Mouse (Mus musculus) forebrain, embryonic 12.5 days (tissue): ENCODE measurements around the gene Fos. TPM values are rescaled to one million over a fixed set of nuclear protein-coding genes. Genes with fewer than 3 reads are reported as not detected.

Experiments
- ATAC-seq: fragments of 200-750 bp; cut with Nextera tagmentation; 2 replicates; pipeline ENCODE4 v1.8.0; 2017; ENCODE audit warnings: moderate TSS enrichment; ENCODE audit not compliant: low FRiP score
- H3K27ac ChIP-seq: fragments of 300-500 bp; sonication (generic); 2 replicates; pipeline ENCODE4 v1.5.1; 2016; ENCODE audit warnings: mild to moderate bottlenecking
- H3K27me3 ChIP-seq: fragments of 300-500 bp; sonication (generic); 2 replicates; pipeline ENCODE4 v1.6.1; 2016; ENCODE audit warnings: mild to moderate bottlenecking
- H3K36me3 ChIP-seq: fragments of 300-500 bp; sonication (generic); replicated peaks from 2 replicates; pipeline ENCODE4 v1.6.1; 2016; ENCODE audit warnings: mild to moderate bottlenecking
- H3K4me1 ChIP-seq: fragments of 300-500 bp; sonication (generic); 2 replicates; pipeline ENCODE4 v1.6.1; 2016
- H3K4me2 ChIP-seq: fragments of 300-500 bp; sonication (generic); 2 replicates; pipeline ENCODE4 v1.6.1; 2016; ENCODE audit warnings: mild to moderate bottlenecking, moderate library complexity
- H3K4me3 ChIP-seq: fragments of 300-500 bp; sonication (generic); replicated peaks from 2 replicates; pipeline ENCODE4 v1.5.1; 2016; ENCODE audit warnings: mild to moderate bottlenecking
- H3K9ac ChIP-seq: fragments of 300-500 bp; sonication (generic); 2 replicates; pipeline ENCODE4 v1.6.1; 2016; ENCODE audit warnings: mild to moderate bottlenecking
- H3K9me3 ChIP-seq: fragments of 300-500 bp; sonication (generic); 2 replicates; pipeline ENCODE4 v1.6.1; 2016
- WGBS: fragments of 180-500 bp; shearing (Covaris S2); methylation state at CpG from one replicate; pipeline ENCODE4 v1.1.7; 2016; 5-methylcytosine and 5-hydroxymethylcytosine counted together
- polyA plus RNA-seq: library from polyadenylated mRNA; unstranded; fragments of >200 nt; fragmentation: Nextera tagmentation; extraction: Ambion mirVana; gene quantifications from 2 replicates; pipeline ENCODE4 v1.2.1, GENCODE M21; 2016

The Fos gene
- 0.80 and 1.1 TPM in 2 replicates for polyA plus RNA-seq

DNA sequence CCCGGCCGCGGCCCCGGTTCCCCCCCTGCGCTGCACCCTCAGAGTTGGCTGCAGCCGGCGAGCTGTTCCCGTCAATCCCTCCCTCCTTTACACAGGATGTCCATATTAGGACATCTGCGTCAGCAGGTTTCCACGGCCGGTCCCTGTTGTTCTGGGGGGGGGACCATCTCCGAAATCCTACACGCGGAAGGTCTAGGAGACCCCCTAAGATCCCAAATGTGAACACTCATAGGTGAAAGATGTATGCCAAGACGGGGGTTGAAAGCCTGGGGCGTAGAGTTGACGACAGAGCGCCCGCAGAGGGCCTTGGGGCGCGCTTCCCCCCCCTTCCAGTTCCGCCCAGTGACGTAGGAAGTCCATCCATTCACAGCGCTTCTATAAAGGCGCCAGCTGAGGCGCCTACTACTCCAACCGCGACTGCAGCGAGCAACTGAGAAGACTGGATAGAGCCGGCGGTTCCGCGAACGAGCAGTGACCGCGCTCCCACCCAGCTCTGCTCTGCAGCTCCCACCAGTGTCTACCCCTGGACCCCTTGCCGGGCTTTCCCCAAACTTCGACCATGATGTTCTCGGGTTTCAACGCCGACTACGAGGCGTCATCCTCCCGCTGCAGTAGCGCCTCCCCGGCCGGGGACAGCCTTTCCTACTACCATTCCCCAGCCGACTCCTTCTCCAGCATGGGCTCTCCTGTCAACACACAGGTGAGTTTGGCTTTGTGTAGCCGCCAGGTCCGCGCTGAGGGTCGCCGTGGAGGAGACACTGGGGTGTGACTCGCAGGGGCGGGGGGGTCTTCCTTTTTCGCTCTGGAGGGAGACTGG lies at the start of gene Fos:
TSS of gene Fos (plus strand) at position 410 of the 817 bp plus-strand sequence.
- H3K9ac ChIP-seq = peak within 1 kb of the TSS; percentile 62
- H3K4me2 ChIP-seq = peak within 1 kb of the TSS; percentile 100
- H3K4me3 ChIP-seq = peak within 1 kb of the TSS; percentile 52
- under 1% methylated on average over 56 of the region's 56 CpGs for WGBS
- H3K36me3 ChIP-seq = no peaks in the 10 kb centered on the region
- no peaks in the 10 kb centered on the region for H3K9me3 ChIP-seq
- H3K27ac ChIP-seq = peak within 1 kb of the TSS; percentile 16; the same call in 1 of the 2 replicates
- peak; percentile 88 for ATAC-seq
- H3K4me1 ChIP-seq = peaks cover 36% of the 10 kb centered on the region
- peaks cover 62% of the 10 kb centered on the region for H3K27me3 ChIP-seq

DNA sequence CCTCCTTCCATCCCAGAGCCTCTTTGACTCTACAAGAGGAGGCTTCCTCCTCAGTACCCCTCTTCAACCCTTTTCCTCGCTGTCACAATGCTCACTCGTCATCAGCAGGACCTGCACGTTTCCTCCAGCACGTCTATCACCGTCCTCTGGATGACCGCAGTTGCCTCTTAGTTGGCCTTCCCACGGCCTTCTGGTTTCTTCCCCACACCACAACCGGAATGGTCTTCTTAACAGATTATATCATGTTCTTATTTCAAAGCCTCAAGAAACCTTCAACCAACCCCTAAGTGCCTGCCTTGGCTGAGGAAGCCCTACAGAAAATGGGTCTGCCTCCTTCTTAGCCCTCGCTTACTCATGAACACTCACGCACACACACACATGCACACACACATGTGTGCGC lies 48.0 kb upstream of the Fos start:
- no peak overlapping the region for H3K9ac ChIP-seq
- H3K4me2 ChIP-seq = no peak overlapping the region
- H3K36me3 ChIP-seq = no peaks in the 10 kb centered on the region
- 89% methylated on average over 11 of the region's 11 CpGs for WGBS
- no peaks in the 10 kb centered on the region for H3K27me3 ChIP-seq
- H3K27ac ChIP-seq = no peak overlapping the region
- H3K4me1 ChIP-seq = 0 out of 2 replicates have a peak, but pooled peaks cover 4% of the 10 kb centered on the region
- no peaks in the 10 kb centered on the region for H3K9me3 ChIP-seq
- no peak for ATAC-seq
- H3K4me3 ChIP-seq = no peak overlapping the region

DNA sequence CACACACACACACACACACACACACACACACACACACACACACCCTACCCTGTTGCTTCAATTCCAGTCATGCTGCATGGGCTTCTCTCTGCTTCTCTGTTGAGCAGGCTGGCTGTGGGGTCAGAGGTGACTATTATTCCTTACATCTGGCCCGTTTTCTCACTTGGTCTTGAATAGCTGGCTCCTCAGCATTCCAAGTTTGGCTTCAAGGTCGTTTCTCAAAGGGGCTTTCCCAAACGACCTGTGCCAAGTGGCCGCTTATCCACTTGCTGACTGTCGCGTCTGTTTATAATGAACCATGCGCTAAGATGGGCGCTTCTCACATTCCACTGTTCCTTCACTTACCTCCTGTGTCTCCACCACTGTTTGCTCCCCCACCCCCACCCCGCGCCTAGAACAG lies 47.6 kb upstream of the Fos start:
- ATAC-seq = no peak
- 49% methylated on average over 10 of the region's 10 CpGs for WGBS
- Histone ChIP-seq H3K27me3 (no peaks in the 10 kb centered on the region), H3K9ac (no peak overlapping the region), H3K36me3 (no peaks in the 10 kb centered on the region), H3K4me1 (0 out of 2 replicates have a peak, but pooled peaks cover 4% of the 10 kb centered on the region), H3K27ac (no peak overlapping the region), H3K4me3 (no peak overlapping the region), H3K9me3 (no peaks in the 10 kb centered on the region), H3K4me2 (no peak overlapping the region)

DNA sequence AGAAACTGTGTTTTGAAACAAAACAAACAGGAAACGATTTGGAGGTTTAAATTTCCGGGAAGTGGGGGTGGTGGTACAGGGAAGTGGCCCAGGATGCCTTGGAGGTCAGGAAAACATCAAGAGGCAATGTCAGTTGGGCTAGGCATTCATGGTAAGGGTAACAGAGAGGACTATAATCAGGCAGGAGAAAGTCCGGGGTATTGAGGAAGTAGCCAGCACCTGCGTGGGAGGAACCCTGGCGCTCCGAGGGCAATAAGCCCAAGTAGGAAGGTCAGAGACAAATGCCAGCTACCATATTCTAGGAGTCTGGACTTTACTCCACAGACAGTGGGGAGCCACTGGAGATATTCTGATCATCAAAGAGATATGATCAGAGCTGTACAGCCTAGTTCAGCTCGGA lies 45.9 kb upstream of the Fos start:
- no peaks in the 10 kb centered on the region for H3K36me3 ChIP-seq
- no peaks in the 10 kb centered on the region for H3K27me3 ChIP-seq
- H3K4me1 ChIP-seq = 0 out of 2 replicates have a peak, but pooled peaks cover 4% of the 10 kb centered on the region
- WGBS = 87% methylated on average over 7 of the region's 7 CpGs
- H3K27ac ChIP-seq = no peak overlapping the region
- H3K4me2 ChIP-seq = no peak overlapping the region
- no peak for ATAC-seq
- H3K9ac ChIP-seq = no peak overlapping the region
- no peak overlapping the region for H3K4me3 ChIP-seq
- H3K9me3 ChIP-seq = no peaks in the 10 kb centered on the region

DNA sequence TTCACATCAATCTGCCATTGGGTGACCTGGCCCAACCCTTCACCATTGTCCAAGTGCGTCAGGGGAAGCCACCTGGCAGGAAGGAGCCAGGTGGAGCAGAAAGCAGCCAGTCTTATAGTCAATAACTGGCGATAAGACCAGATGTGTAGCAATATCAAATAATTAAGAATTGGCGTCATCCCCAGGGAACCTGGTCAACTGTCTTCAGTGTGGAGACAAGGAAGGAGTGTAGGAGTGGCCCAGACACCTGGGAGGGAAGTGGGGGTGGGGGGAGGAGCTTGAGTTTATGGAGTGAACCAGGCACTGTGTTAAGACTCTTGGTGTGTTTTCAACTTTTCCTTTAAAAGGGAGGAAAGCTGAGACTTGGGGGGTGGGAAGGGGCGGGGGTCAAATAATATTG lies 43.7 kb upstream of the Fos start:
- WGBS = 76% methylated on average over 4 of the region's 4 CpGs
- no peaks in the 10 kb centered on the region for H3K9me3 ChIP-seq
- no peaks in the 10 kb centered on the region for H3K27me3 ChIP-seq
- no peak for ATAC-seq
- no peak overlapping the region for H3K9ac ChIP-seq
- H3K4me2 ChIP-seq = no peak overlapping the region
- no peak overlapping the region for H3K4me3 ChIP-seq
- H3K36me3 ChIP-seq = no peaks in the 10 kb centered on the region
- no peak overlapping the region for H3K27ac ChIP-seq
- H3K4me1 ChIP-seq = peaks cover 15% of the 10 kb centered on the region

DNA sequence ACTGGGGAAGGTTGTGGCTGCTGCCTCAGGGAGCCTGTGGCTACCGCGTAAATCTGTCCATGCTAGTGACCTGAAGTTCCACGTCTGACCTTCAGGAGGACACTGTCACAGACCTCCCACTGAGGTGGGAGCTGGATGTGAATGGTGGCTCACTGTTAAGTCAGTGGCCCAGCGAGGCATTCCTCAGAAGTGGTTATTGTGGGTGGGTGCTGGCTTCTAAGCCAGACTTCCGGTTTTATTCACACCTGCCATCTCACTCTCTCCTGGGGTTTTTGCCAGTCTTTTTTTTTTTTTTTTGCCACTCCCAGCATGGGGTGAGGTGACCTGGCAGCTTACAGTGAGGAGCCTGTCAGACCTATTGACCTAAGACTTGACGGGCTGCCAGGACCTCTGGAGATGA lies 43.3 kb upstream of the Fos start:
- no peak for ATAC-seq
- Histone ChIP-seq H3K9me3 (no peaks in the 10 kb centered on the region), H3K27me3 (no peaks in the 10 kb centered on the region), H3K27ac (no peak overlapping the region), H3K36me3 (no peaks in the 10 kb centered on the region), H3K9ac (no peak overlapping the region), H3K4me1 (peaks cover 17% of the 10 kb centered on the region), H3K4me2 (no peak overlapping the region), H3K4me3 (no peak overlapping the region)
- WGBS = 64% methylated on average over 6 of the region's 6 CpGs

DNA sequence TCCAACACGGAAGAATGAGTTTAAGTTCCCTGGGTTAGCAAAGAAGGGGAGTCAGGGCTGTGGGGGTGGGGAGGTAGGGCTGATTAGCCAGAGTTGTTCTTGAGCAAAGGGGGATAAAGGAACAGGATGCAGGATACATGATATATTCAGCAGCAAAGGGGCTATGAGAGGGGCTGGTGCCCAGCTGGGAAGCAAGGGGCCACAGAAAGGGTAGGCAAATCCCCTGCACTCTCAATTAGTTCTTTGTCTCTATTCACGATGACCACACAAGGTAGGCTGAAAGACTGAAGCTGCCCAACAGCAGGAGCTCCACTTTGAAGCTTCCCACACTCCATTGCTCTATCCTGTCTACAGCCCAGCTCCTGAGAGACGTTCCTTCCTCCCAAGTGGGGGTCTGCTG lies 39.8 kb upstream of the Fos start:
- H3K4me1 ChIP-seq = peaks cover 31% of the 10 kb centered on the region
- H3K27me3 ChIP-seq = no peaks in the 10 kb centered on the region
- no peak overlapping the region for H3K9ac ChIP-seq
- H3K4me2 ChIP-seq = no peak overlapping the region
- WGBS = 3% methylated on average over 3 of the region's 3 CpGs
- H3K27ac ChIP-seq = 0 out of 2 replicates have a peak overlapping the region, but pooled peaks have one; percentile 25
- no peak overlapping the region for H3K4me3 ChIP-seq
- no peaks in the 10 kb centered on the region for H3K36me3 ChIP-seq
- ATAC-seq = no peak
- H3K9me3 ChIP-seq = no peaks in the 10 kb centered on the region

DNA sequence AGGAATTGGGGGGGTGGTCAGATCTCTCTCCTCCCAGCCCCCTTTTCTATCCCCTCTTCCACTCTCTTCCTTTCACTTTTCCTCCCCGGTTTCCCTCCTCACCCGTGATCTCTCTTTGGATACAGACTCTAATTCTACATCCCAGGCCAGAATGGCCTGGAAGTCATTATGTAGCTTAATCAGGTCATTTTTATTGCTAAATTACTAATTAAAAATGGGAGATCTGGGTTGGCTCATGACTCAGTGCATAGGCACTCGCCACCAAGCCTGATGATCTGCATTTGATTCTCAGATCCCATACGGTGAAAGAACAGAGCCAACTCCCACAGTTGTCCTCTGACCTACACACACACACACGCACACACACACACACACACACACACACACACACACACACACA lies 39.2 kb upstream of the Fos start:
- WGBS = 52% methylated on average over 5 of the region's 5 CpGs

DNA sequence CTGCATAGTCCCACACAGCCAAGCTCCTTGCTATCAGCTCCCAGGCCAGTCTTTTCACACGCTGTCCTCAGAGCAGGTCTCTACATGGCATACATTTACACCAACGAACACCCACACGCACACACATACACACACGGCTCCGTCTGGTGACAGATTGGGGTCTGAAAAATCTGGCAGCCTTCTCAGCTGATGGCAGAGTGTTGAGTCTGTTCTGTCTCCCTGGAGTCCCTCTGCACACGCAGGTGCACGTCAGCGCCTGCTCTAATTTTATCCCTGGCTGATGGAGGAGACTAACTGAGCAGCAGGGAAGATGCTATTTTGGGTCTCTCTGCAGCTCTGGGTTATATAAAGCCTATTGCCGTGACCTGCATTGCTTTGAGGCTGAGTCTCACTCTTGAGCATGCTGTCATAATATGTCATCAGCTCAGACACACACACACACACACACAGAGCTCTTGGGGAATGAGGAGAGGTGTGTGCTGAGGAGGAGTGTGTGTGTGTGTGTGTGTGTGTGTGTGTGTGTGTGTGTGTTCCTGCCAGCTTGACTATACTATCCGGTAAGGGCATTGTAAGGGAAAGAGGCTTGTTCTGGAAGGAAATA lies 37.6 kb upstream of the Fos start:
- Histone ChIP-seq H3K4me2 (no peak overlapping the region), H3K4me3 (no peak overlapping the region), H3K36me3 (no peaks in the 10 kb centered on the region), H3K9ac (no peak overlapping the region), H3K4me1 (peaks cover 31% of the 10 kb centered on the region), H3K27ac (peak overlapping the region; percentile 68), H3K9me3 (no peaks in the 10 kb centered on the region), H3K27me3 (no peaks in the 10 kb centered on the region)
- peak; percentile 73; the same call in 1 of the 2 replicates for ATAC-seq
- WGBS = 61% methylated on average over 10 of the region's 10 CpGs

More for the DNA sequence above, 39.2 kb upstream of the Fos start:
- H3K36me3 ChIP-seq = no peaks in the 10 kb centered on the region
- no peak for ATAC-seq
- no peaks in the 10 kb centered on the region for H3K27me3 ChIP-seq
- no peaks in the 10 kb centered on the region for H3K9me3 ChIP-seq
- H3K4me3 ChIP-seq = no peak overlapping the region
- H3K4me2 ChIP-seq = no peak overlapping the region
- H3K9ac ChIP-seq = no peak overlapping the region
- H3K27ac ChIP-seq = no peak overlapping the region
- H3K4me1 ChIP-seq = peaks cover 31% of the 10 kb centered on the region

DNA sequence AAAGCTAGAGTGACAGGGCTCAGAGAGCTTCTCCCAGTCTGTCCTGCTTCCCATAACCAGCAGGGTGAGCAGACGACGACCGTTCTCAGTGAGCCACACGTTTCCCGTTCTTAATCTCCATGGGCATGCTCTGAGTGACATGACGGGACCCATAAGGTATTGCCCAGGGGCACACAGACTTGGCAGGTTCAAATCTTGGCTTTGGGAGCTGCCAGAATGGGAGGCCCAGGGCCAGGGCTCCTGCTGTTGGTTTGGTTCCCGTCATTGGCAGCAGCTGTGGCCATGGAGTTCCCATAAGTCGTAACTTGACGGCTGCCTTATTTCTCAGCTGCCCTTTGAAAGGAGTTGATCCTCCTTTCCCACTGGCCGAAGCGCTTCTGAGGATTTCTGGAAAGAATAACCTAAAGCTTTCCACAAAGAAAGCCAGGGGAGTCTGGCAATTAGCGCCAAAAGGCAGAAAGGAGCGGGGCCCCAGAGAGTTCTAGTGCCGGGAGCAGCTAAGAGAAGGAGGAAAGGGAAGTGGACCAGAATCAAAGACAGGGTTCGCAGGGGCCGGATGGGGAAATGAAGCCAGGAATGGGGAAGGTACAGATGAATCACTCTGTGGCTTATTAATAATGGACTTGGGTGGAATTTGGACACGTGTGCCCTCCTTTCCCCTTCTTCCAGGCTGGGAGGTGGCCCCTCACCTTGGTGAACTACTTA lies 36.4 kb upstream of the Fos start:
- Histone ChIP-seq H3K36me3 (no peaks in the 10 kb centered on the region), H3K27ac (no peak overlapping the region), H3K27me3 (no peaks in the 10 kb centered on the region), H3K4me3 (no peak overlapping the region), H3K4me1 (peaks cover 31% of the 10 kb centered on the region), H3K9me3 (no peaks in the 10 kb centered on the region), H3K4me2 (no peak overlapping the region), H3K9ac (no peak overlapping the region)
- 20% methylated on average over 17 of the region's 17 CpGs for WGBS
- ATAC-seq = no peak

DNA sequence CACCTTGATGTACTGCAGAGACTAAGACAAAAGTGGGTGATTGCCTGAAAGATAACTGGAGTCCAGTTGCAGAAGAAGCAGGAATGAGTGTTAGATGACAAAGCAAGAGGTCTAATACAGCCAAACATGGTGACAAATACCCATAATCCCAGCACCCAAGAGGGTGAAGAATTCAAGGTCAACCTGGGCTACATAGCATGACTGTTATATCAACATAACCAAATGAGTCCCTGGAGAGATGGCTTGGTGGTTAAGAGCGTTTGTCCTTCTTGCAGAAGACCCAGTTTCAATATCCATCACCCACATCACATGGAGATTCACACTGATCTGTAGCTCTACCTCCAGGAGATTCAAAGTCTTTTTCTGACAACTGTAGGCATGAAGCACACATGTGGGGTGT lies 30.2 kb upstream of the Fos start:
- peaks cover 7% of the 10 kb centered on the region; the same call in 1 of the 2 replicates for H3K4me1 ChIP-seq

DNA sequence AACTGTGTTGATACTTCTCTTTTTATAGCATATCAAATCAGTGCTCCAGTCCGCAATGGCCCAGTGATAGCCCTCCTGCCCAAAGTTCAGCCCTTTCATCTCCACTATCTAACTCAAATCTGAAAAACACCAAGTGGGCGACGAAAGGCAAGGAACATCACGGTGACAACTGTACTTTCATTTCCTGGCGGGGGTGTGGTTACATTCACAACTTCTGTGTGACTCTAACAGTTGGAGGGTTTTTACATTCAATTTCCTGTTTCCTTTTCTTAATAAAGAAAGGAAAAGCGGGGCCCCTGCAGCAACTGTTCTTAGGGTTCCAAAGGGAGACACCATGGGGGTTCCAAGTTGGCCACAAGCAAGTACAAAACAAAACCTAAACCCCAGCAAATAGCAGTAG lies 29.0 kb upstream of the Fos start:
- no peak overlapping the region for H3K27ac ChIP-seq

More for the DNA sequence above, 30.2 kb upstream of the Fos start:
- 91% methylated on average over 1 of the region's 1 CpGs for WGBS
- Histone ChIP-seq H3K9me3 (no peaks in the 10 kb centered on the region), H3K36me3 (no peaks in the 10 kb centered on the region), H3K9ac (no peak overlapping the region), H3K27ac (no peak overlapping the region), H3K4me3 (no peak overlapping the region), H3K4me2 (no peak overlapping the region), H3K27me3 (no peaks in the 10 kb centered on the region)
- ATAC-seq = no peak

More for the DNA sequence above, 29.0 kb upstream of the Fos start:
- Histone ChIP-seq H3K9ac (no peak overlapping the region), H3K4me3 (no peak overlapping the region), H3K36me3 (no peaks in the 10 kb centered on the region), H3K27me3 (no peaks in the 10 kb centered on the region), H3K4me1 (peaks cover 7% of the 10 kb centered on the region; the same call in 1 of the 2 replicates), H3K4me2 (no peak overlapping the region), H3K9me3 (no peaks in the 10 kb centered on the region)
- ATAC-seq = no peak
- WGBS = 58% methylated on average over 6 of the region's 6 CpGs
